Mouse (Mus musculus): ENCODE measurements around the gene Tm9sf1.

The Tm9sf1 gene

DNA sequence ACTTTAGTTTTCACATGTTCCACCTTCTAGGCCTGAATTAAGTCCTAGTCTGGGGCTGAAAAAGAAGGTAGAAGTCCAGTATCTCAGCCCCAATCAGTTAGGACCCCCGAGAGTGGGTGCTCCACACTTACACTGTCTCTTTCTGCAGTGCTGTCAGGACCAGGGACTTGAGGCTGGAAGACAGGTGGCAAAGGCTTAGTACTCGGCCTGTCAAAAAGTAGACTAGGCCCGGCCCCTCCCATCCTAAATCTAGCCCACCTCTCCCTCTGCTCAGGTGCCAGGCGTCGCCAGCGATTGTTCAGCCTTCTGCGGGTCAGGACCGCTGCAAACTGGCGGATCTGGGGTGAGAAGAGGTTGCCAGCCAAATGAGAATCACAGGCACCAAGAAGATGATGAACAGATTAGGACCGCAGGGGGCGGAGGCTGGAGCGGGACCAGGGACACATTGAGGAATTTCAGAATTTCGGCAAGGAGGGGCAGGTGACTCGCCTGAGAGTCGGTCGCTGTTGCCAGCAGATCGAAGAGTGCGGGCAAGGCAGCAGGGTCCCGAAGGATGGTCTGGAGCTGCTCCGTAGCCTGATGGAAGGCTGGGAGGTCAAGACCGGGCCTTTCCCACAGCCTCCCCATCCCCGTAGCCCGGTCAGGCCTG lies 8.6 kb downstream of the Tm9sf1 start:
- in situ Hi-C loops (cut with MseI, MboI) = no loop called here

DNA sequence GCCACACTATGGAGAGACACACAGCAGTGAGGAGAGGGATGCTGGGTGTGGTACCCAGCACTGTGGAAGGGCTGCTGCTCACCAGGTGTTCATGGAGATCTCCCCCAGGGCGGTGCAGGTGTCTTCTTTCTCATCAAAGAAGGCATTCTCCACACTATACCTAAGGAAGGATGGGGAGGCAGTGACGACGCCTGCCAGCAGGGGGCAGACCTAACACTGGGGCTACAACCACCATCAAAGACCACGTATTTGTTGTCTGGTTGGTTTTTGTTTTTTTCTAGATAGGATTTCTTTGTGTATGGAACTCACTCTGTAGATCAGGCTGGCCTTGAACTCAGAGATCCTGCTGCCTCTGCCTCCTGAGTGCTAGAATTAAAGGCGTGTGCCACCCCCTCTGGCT lies 14.3 kb downstream of the Tm9sf1 start:
- in situ Hi-C loops (cut with MseI, MboI) = no loop called here

DNA sequence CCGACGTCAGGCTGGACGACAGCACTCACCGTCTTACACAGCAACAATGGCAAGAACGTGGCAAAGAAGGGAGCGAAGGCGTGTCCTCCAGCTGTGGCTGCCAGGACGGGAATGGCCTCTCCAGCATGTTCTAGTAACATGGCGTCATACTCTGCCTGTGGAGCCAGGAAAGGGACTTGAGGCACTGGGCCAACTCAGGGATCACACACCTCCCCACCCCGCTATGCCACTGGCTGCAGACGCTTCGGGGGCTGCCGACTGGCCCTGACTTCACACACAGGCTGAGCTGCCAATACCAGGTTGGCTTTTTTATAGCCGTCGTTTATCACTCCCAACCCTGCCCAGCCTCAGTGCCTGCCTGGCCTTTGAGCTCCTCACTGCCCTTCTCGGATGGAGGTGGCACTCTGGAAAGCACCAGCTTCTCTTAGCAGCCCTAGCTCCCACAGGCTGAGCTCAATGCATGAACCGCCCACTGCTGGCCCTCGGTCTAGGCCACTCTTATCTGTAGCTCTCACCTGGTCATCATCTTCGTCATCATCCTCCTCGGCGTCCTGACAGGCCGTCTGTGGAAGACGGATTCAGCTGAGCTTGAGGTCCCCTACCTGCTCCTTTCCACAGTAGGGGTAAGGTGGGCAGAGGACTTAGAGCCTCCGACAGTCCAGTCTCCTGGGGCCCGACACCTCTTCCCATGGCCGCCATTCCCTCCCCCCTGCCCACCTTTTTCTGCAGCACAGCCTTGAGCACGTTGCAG lies 15.4 kb downstream of the Tm9sf1 start:
- in situ Hi-C loops (cut with MseI, MboI) = no loop called here

DNA sequence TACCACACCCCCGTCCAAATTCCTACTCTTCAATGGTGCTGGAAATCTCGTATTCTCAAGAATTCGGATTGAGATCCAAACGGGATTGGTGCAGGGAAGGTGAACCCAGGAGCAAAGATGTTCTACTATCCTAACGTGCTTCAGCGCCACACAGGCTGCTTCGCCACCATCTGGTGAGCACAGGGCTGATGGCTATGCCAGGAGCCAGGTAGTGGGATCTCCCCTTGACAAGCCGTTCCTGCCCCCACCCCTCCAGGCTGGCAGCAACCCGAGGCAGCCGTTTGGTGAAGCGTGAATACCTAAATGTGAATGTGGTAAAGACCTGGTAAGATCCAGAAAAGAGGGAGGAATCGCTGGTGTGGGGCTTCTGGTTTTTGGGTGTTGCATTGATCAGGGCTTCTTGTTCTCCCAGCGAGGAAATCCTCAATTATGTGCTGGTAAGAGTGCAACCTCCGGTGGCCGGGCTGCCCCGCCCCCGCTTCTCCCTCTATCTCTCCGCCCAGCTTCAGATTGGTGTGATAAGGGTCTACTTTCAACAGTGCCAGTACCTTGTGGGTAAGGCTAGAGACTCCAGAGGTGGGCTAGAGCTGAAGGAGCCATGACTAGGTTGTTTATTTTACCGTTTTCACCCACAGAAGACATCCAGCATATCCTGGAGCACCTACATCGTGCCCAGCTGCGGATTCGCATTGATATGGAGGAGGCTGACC lies 25.0 kb downstream of the Tm9sf1 start:
- in situ Hi-C loops (cut with MseI, MboI) = no loop called here

DNA sequence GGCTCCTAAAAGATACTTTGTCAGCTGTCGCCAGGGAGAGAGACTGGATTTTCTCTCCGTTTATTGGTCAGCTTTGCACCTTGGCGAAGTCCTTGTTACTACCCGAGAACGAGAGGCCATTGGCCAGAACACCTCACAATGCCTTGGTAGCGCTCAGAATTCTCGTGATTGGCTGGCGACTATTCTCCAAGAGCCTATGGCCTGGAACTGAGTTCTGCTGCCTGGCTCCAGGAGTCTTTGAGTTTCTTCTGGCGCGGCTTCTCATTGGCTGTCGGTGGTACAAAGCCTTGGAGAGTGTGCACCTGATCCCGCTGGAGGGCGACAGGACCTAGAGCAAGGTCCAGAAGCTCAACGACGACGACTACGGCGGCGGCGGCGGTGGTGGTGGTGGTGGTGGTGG lies 25.8 kb downstream of the Tm9sf1 start, which contains the start of gene Rec8:
Gene Rec8, plus strand, starts transcription at position 216 of the 400 bp plus-strand sequence.
- in situ Hi-C loops (cut with MseI, MboI) = no loop called here

DNA sequence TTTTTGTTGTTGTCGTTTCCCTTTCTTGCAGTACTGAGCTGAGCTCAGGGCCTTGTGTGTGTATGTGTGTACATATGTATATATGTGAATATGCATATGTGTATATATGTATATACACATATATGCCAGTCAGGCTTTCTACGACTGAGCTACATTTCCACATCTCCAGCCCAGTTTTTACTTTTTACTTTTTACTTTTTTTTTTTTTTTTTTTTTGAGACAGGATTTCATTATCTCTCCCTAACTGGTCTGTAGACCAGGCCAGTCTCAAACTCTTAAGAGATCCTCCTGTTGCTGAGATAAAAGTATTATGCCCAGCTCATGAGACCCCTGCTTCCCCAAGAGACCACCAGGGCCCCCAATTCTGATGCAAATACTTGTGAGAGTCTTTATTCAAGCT lies 26.8 kb downstream of the Tm9sf1 start:
- in situ Hi-C loops (cut with MseI, MboI) = no loop called here

DNA sequence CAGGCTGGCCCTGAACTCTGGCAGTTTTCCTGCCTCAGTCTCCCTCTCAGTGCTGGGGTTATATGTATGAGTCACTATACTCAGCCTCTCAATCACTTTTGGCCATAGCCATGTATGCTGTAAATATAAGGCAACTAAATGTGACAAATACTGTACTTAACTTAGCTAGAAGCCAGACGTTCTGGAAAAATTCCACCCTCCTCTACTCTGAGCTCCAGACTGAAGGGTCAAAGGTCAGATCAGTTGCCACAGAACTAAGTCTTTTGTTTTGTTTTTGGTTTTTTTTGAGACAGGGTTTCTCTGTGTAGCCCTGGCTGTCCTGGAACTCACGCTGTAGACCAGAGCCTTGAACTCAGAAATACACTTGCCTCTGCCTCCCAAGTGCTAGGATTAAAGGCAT lies 27.7 kb downstream of the Tm9sf1 start:
- in situ Hi-C loops (cut with MseI, MboI) = no loop called here

DNA sequence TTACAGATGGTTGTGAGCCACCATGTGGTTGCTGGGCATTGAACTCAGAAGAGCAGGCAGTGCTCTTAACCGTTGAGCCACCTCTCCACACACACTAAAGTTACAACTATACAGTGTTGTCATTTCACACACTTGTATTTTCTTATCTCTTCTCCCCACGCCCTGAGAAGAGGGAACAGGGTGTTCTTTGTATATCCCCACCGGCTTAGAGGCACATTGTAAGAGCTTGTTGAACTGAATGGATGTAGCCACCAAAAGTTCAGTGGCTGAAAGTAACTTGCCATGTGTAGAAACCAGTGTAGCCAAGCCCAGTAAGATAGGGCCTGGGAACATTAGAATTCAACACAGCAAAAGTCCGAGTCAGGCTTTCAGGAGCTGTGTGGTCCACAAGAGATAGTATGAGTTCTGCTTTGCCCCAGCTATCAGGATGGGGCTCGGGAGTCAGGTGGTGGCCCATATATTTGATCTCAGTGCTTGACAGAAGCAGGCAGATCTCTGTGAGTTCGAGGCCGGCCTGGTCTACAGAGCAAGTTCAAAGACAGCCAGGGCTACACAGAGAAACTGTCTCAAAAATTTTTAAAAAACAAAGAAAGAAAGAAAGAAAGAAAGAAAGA lies 28.9 kb downstream of the Tm9sf1 start:
- in situ Hi-C loops (cut with MseI, MboI) = no loop called here

DNA sequence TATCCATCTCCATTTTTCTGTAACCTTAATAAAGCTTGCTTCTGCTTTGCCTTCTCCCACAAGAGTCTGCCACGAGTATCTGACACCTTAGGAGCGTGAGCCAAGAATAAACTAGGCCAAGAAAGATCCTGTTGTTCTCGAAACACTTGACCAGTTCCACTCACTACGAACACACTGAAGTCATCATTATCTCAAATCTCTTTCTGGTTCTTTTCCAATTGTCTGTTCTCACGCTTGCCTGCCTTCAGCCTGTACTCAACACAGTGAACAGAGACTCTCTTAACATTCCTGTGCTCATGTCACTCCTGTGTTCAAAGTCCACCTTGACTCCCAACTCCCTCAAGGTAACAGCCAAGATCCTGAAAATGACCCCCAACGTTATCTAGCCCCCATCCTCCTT lies 30.3 kb downstream of the Tm9sf1 start:
- in situ Hi-C loops (cut with MseI, MboI) = no loop called here

DNA sequence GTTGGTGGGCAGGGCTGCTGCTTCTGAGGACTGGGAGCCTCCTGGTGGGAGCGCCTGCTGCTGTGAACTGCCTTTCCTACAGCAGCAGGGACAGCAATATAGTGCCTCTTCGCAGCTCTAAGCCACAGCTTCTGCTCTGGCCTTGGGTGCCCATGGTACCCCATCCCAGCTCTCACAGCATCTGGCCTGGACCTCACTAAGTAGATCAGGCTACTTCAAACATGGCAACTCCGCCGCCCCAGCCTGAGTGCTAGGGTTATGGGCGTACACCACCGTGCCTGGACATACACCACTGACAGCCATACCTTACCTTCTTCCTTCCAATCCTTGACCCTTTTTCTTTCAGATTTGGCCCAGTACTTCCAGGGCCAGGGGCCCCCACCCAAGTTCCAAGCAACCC lies 35.3 kb downstream of the Tm9sf1 start:
- in situ Hi-C loops (cut with MseI, MboI) = no loop called here

DNA sequence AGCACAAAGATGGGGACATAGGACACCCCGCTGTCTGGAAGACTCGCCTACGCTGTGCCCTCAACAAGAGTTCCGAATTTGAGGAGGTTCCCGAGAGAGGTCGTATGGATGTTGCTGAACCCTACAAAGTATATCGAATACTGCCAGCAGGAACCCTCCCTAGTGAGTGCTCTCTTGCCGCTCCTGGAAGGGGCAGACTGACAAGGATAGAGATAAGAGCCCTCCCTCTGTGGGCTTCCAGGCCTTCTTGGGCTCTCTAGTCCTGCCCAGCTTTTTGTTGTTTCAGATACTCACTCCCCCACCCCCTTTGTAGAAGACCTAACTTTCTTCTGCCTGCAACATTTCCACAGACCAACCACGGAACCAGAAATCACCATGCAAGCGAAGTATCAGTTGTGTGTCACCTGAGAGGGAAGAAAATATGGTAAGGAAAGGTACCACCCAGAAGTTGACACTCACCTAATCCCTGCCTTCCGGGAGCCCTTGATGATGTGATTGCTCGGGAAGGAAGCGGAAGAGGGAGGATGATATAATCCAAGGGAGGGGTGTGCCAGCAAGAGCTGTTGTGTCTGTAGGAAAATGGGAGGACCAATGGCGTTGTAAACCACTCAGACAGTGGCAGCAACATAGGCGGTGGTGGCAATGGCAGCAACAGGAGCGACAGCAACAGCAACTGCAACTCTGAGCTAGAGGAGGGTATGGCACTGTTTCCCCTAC lies 37.7 kb downstream of the Tm9sf1 start:
- in situ Hi-C loops (cut with MseI, MboI) = no loop called here

DNA sequence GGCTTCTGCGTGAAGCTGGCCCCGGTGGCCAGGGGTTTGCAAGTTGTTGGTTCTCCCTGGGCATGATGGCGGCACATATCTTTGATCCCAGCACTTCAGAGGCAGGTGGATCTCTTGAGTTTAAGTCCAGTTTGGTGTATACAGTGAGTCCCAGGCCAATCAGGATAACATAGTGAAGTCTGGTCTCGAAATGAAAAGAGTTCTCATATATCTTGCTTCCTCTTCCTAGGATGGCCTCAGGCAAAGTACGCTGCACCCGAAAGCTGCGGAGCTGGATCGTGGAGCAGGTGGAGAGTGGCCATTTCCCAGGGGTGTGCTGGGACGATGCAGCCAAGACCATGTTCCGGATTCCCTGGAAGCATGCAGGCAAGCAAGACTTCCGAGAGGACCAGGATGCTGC lies 38.8 kb downstream of the Tm9sf1 start:
- in situ Hi-C loops (cut with MseI, MboI) = no loop called here

DNA sequence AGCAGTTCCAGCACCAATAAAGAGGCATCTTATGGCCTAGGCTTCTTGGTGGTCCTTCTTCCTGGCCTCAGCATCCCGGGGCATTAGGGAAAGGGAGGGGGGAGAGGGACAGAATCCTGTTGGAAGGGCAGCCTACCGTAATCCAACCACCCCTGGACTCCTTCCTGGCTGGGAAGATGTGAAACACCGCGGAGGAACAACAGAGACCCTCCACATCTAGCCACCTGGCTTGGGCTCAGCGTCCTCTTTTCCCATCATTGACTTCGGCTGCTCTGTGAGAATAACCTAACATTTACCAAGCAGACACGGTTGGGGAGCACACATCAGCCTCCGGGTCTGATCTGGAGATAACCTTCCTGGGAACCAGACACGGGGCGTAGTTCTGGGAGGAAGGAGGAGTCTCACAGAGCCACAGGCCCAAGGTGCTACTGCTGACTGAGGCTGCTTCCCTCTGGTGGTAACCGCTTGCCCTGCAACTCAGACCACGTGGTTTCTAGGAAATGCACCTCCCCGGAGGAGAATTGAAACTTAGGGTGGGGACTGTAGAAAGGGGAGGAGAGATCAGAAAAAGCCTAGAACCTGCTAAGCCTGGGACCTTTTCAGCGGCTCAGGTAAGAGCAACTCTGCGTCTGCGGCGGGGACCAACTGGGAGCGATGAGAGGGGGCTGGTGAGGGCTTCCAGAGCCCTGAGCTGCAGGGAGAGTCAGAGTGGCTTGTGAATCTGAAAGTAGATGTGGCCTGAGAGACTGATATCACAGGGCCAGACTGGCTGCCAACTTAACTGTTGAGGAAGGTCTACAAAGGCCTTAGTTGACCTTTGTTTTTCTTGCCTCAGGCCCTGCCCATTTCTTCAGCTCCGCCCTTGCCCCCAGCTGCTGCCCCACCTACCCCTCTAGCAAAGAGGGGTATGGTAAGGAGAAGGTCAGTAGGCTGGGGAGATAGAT lies 39.7 kb downstream of the Tm9sf1 start:
- in situ Hi-C loops (cut with MseI, MboI) = no loop called here

DNA sequence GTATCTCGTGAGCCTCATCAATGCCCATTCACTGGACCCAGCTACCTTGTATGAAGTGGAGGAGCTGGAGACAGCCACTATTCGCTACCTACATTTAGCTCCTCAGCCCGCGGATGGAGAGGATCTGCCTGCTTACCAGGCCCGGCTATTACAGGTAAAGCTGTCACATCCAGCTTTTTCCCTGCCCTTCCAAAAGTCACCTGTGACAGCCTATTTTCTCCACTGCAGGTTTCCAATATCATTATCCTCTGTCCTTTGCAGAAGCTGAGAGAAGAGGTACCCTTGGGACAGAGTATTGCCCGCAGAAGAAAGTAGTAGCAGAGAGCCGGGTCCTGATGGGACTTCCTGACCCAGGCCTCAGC lies 40.4 kb downstream of the Tm9sf1 start, which contains the start of gene Irf9:
Gene Irf9, plus strand, starts transcription at position 301 of the 362 bp plus-strand sequence.
- in situ Hi-C loops (cut with MseI, MboI) = no loop called here

DNA sequence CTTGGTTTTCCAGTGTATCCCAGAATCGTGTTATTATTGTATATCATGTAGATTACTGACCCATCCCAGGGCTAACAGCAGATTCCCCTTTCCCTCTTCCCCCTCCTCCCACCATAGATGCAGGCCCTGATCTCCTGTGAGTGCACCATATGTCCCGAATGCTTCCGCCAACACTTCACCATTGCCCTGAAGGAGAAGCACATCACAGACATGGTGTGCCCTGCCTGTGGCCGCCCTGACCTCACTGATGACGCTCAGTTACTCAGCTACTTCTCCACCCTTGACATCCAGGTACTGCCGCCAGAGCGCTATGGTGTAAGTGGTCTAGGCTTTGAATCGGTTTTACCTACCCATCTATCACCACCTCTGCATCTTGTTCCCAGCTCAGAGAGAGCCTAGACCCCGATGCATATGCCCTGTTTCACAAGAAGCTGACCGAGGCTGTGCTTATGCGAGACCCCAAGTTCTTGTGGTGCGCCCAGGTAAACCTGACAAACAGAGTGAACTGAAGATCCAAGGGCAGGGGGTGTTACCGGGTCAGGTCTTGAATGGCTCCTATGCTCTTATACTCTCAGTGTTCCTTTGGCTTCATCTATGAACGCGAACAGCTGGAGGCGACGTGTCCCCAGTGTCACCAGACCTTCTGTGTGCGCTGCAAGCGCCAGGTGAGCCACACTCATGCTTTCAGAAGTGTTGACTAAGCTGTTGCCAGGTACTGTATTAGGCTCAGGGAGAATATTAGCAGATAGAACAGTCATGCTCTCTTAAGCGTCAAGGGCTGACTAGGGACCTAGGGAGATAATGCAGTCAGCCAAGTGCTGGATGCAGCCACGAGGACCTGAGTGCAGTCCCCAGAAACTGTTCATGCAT lies 44.9 kb downstream of the Tm9sf1 start:
- in situ Hi-C loops (cut with MseI, MboI) = no loop called here

DNA sequence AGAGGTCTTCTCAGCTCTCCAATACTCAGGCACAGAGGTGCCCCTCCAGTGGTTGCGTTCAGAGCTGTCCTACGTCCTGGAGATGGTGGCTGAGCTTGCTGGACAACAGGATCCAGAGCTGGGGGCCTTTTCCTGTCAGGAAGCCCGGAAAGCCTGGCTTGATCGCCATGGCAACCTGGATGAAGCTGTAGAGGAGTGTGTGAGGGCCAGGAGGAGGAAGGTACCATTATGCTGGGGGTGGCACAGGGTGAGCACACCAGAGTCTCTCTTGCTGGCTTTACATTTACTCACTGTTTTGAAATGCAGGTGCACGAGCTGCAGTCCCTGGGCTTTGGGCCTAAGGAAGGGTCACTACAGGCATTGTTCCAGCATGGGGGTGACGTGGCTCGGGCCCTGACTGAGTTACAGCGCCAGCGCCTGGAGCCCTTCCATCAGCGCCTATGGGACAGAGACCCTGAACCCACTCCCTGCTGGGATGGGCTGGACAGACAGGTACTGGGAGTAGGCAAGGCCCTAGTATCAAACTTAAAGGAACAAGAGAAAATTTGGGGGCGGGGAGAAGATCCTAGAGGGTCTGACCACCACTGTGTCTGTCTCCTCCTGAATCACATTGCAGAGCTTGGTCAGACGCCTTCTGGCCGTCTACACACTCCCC lies 47.4 kb downstream of the Tm9sf1 start:
- in situ Hi-C loops (cut with MseI, MboI) = no loop called here

DNA sequence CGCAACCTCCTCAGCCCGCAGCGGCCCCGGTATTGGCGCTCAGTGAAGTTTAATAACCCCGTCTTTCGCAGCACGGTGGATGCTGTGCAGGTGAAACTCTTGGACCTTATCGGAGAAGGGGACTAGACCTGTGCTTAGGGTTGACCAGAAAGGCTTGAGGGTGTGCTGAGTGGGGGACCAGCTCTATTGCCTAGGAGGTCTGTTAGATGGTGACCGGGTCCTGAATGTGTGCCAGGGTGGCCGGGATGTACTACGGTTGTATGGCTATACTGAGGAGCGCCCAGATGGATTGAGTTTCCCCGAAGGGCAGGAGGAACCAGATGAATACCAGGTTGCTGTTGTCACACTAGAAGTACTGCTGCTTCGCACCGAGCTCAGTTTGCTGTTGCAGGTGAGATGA lies 51.4 kb downstream of the Tm9sf1 start:
- in situ Hi-C loops (cut with MseI, MboI) = no loop called here

DNA sequence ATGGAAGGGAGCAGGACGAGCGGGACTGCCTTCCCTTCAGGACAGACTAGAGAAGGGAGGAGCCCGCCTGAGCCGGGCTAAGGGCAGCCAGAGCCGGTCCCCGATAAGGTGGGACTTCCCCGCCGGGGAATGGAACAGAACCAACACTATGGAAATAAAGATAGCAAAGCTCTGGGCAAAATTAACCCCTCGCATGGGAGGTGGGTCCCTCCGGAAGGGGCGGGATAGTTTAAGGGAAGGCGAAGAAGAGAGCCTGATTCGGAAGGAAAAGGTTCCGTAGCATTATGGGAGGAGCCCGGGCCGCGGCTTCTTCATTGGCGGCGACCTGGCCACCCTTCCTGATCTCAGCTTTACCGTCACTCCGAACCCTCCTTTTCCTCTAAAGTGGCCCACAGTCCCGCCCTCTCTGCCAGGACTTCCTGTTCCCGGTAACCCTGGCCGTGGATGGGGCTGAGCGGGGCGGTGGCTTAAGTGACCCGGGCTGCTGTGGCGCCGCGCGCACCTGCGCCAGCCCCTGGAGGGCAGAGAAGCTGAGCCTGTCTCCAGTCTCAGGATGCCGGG lies 52.2 kb downstream of the Tm9sf1 start, which contains the start of gene Rnf31:
Gene Rnf31, plus strand, starts transcription at position 378 of the 561 bp plus-strand sequence.
- in situ Hi-C loops (cut with MseI, MboI) = no loop called here
